Mouse (Mus musculus) hindbrain, embryonic 16.5 days (tissue): ENCODE results near the gene Wscd1. TPM values are rescaled to one million over a fixed set of nuclear protein-coding genes. Genes with fewer than 3 reads are reported as not detected.

Experiments
- ATAC-seq: fragments of 200-750 bp; cut with Nextera tagmentation; 2 replicates; pipeline ENCODE4 v1.8.0; 2017; ENCODE audit warnings: moderate TSS enrichment, moderate library complexity
- H3K27ac ChIP-seq: fragments of 300-500 bp; sonication (generic); 2 replicates; pipeline ENCODE4 v1.5.1; 2014; ENCODE audit warnings: low read depth, mild to moderate bottlenecking, control low read depth, low read length, moderate library complexity
- H3K27me3 ChIP-seq: fragments of 300-500 bp; sonication (generic); replicated peaks from 2 replicates; pipeline ENCODE4 v1.6.1; 2014; ENCODE audit warnings: low read length; ENCODE audit not compliant: control insufficient read depth, insufficient read depth
- H3K36me3 ChIP-seq: fragments of 300-500 bp; sonication (generic); 2 replicates; pipeline ENCODE4 v1.6.1; 2014; ENCODE audit warnings: mild to moderate bottlenecking, low read length, moderate library complexity, mixed read lengths; ENCODE audit not compliant: control insufficient read depth, insufficient read depth
- H3K4me1 ChIP-seq: fragments of 300-500 bp; sonication (generic); 2 replicates; pipeline ENCODE4 v1.6.1; 2014; ENCODE audit warnings: low read depth, low read length; ENCODE audit not compliant: control insufficient read depth, insufficient read depth
- H3K4me2 ChIP-seq: fragments of 300-500 bp; sonication (generic); 2 replicates; pipeline ENCODE4 v1.6.1; 2014; ENCODE audit warnings: mild to moderate bottlenecking, low read length, control low read depth, moderate library complexity
- H3K4me3 ChIP-seq: fragments of 300-500 bp; sonication (generic); 2 replicates; pipeline ENCODE4 v1.5.1; 2014; ENCODE audit warnings: mild to moderate bottlenecking, low read length, control low read depth, moderate library complexity
- H3K9ac ChIP-seq: fragments of 300-500 bp; sonication (generic); 2 replicates; pipeline ENCODE4 v1.6.1; 2014; ENCODE audit warnings: low read depth, mild to moderate bottlenecking, control low read depth, low read length, moderate library complexity
- H3K9me3 ChIP-seq: fragments of 300-500 bp; sonication (generic); 2 replicates; pipeline ENCODE4 v1.6.1; 2014; ENCODE audit warnings: mild to moderate bottlenecking, low read length, moderate library complexity; ENCODE audit not compliant: control insufficient read depth
- WGBS: fragments of 180-500 bp; shearing (Covaris S2); extraction: QIAGEN DNeasy Blood & Tissue Kit; methylation state at CpG from one replicate; pipeline ENCODE4 v1.1.7; 2014; 5-methylcytosine and 5-hydroxymethylcytosine counted together
- polyA plus RNA-seq: library from polyadenylated mRNA; unstranded; fragments of >200 nt; fragmentation: Nextera tagmentation; extraction: Ambion mirVana; gene quantifications from 2 replicates; pipeline ENCODE4 v1.2.1, GENCODE M21; 2015

The Wscd1 gene
- polyA plus RNA-seq, 1 experiment from 2014 or later = 106 TPM

DNA sequence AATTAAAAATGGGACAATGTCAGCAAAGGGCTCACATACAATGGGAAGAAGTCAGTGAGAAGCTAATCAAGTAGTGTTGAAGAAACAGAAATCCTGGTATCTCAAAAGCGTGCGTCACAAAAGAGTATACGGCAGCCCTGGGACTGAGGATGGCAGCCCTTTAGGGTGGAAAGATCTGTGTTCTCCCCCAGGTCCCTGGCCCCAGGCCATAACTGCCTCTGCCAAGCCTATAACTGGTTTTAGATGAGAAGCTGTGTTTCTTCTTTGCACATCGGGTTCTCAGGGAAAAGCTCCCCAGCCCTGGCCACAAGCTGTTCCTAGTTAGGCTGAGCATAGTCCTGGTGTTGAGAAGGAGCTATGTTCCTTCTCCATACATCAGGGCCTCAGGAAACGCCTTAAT, 72.3 kb downstream of the Wscd1 start:
- 86% methylated on average over 5 of the region's 5 CpGs for WGBS
- Histone ChIP-seq H3K4me1 (no peaks in the 10 kb centered on the region), H3K9ac (no peak overlapping the region), H3K36me3 (no peaks in the 10 kb centered on the region), H3K9me3 (no peaks in the 10 kb centered on the region), H3K4me2 (no peak overlapping the region), H3K4me3 (no peak overlapping the region), H3K27ac (no peak overlapping the region), H3K27me3 (no peaks in the 10 kb centered on the region)
- ATAC-seq = no peak

DNA sequence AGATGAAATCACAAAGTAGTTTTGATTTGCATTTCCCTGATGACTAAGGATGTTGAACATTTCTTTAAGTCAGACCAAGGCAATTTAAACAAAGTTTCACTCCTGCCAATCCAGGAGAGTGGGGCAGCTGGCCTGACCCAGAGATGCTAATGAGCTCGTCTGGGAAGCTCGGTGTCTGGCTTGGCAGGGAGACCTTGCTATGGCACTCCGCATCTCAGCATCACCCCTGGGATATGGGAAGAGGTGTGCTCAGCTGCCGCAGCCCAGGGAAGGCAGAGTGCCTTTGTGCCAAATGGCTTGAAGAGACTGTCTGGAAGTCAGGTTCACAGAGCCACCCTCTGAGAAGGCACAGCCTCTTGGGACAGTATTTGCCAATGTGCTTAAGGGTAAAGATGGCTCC, 75.3 kb downstream of the Wscd1 start:
- H3K4me2 ChIP-seq = no peak overlapping the region
- H3K9ac ChIP-seq = no peak overlapping the region
- no peak for ATAC-seq
- no peaks in the 10 kb centered on the region for H3K4me1 ChIP-seq
- 28% methylated on average over 4 of the region's 4 CpGs for WGBS
- no peak overlapping the region for H3K4me3 ChIP-seq
- no peak overlapping the region for H3K27ac ChIP-seq
- H3K9me3 ChIP-seq = no peaks in the 10 kb centered on the region
- H3K27me3 ChIP-seq = no peaks in the 10 kb centered on the region
- no peaks in the 10 kb centered on the region for H3K36me3 ChIP-seq
